Mouse (Mus musculus) heart, embryonic 12.5 days (tissue): ENCODE data around the gene Msrb3. TPM values are rescaled to one million over a fixed set of nuclear protein-coding genes. Genes with fewer than 3 reads are reported as not detected.

Experiments used
- ATAC-seq: fragments of 200-750 bp; cut with Nextera tagmentation; 2 replicates; pipeline ENCODE4 v1.8.0; 2017; ENCODE audit warnings: moderate TSS enrichment, moderate library complexity; ENCODE audit not compliant: insufficient number of reproducible peaks, low FRiP score
- H3K27ac ChIP-seq: fragments of 300-500 bp; sonication (generic); 2 replicates; pipeline ENCODE4 v1.5.1; 2016; ENCODE audit warnings: mild to moderate bottlenecking, moderate library complexity; ENCODE audit not compliant: poor library complexity, severe bottlenecking
- H3K27me3 ChIP-seq: fragments of 300-500 bp; sonication (generic); replicated peaks from 2 replicates; pipeline ENCODE4 v1.6.1; 2016; ENCODE audit warnings: mild to moderate bottlenecking, moderate library complexity
- H3K36me3 ChIP-seq: fragments of 300-500 bp; sonication (generic); 2 replicates; pipeline ENCODE4 v1.6.1; 2016; ENCODE audit warnings: mild to moderate bottlenecking, moderate library complexity
- H3K4me1 ChIP-seq: fragments of 300-500 bp; sonication (generic); replicated peaks from 2 replicates; pipeline ENCODE4 v1.6.1; 2016; ENCODE audit warnings: mild to moderate bottlenecking
- H3K4me2 ChIP-seq: fragments of 300-500 bp; sonication (generic); 2 replicates; pipeline ENCODE4 v1.6.1; 2016; ENCODE audit warnings: mild to moderate bottlenecking, moderate library complexity
- H3K4me3 ChIP-seq: fragments of 300-500 bp; sonication (generic); 2 replicates; pipeline ENCODE4 v1.5.1; 2016; ENCODE audit warnings: mild to moderate bottlenecking
- H3K9ac ChIP-seq: fragments of 300-500 bp; sonication (generic); 2 replicates; pipeline ENCODE4 v1.6.1; 2016; ENCODE audit warnings: mild to moderate bottlenecking, moderate library complexity
- H3K9me3 ChIP-seq: fragments of 300-500 bp; sonication (generic); replicated peaks from 2 replicates; pipeline ENCODE4 v1.6.1; 2016; ENCODE audit warnings: mild to moderate bottlenecking, moderate library complexity
- WGBS: fragments of 180-500 bp; shearing (Covaris S2); methylation state at CpG from one replicate; pipeline ENCODE4 v1.1.7; 2016; 5-methylcytosine and 5-hydroxymethylcytosine counted together
- polyA plus RNA-seq: library from polyadenylated mRNA; unstranded; fragments of >200 nt; fragmentation: Nextera tagmentation; extraction: Ambion mirVana; gene quantifications from 2 replicates; pipeline ENCODE4 v1.2.1, GENCODE M21; 2016

The Msrb3 gene
- polyA plus RNA-seq, result 24.1 and 25.9 TPM in 2 replicates

DNA sequence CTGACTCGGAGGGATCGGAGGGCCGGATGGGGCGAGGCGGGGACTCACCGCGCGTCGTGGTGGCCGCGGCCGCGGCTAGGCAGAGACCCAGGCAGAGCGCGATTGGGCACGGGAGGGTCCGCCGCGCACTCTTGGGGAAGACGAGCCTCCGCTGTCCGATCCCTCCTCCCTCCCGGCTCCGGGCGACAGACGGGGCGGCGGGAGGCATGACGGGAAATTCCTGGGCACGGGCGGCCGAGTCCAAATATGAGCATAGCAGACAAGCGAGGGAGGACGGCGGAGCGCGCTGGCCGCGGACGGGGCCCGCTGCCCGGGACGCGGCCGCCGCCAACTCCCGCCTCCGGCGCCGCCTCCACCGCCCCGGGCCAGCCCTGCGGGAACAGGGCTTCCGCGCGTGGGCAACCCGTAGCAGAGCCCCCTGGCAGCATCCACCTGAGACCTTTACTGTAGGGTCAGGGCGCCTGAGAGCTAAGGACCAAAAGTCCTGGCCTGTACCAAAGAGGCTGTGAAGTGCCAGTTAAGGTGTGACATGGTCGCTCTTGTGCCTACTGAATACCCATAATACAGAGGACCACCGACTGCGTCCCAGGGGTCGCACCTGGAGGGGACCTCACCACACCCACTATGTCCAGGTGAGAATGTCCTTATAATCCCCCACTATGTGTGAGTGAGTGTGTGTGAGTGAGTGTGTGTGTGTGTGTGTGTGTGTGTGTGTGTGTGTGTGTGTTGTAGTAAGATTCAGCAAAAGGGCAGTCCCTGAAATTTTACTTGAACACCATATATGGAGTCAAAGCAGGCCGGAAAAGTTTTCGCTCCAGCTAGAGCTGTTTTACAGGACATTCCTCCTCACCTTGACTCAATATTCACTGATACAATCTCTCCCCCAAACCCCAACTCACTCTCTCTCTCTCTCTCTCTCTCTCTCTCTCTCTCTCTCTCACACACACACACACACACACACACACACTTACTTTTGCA is at the start of gene Msrb3:
Msrb3 (minus strand) TSS at position 317 of the 978 bp plus-strand sequence.
- Histone ChIP-seq H3K4me3 (peak within 1 kb of the TSS; percentile 86), H3K27ac (peak within 1 kb of the TSS; percentile 93), H3K27me3 (no peaks in the 10 kb centered on the region), H3K4me1 (peaks cover 58% of the 10 kb centered on the region), H3K4me2 (peak within 1 kb of the TSS; percentile 76), H3K9ac (peak within 1 kb of the TSS; percentile 97), H3K36me3 (peaks cover 6% of the 10 kb centered on the region), H3K9me3 (no peaks in the 10 kb centered on the region)
- peak; percentile 80 for ATAC-seq
- 2% methylated on average over 52 of the region's 64 CpGs for WGBS

DNA sequence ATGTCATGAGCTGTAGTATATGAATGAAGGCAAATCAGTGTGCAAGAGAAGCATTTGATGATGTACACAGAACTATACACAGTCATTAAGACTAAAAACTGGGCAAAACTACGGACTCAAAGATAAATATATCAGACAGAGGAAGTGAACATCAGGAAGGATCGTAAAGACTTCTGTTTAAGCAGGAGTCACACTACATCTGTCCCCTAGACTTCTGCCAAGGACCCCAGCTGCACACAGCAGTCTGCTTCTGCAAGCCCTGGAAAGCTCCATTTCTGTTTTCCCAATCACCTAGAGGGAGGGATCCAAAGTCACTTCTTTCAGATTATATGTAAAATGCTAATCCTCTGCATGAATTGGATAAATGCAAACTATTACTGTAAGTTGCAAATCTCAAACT is 49.6 kb upstream of the Msrb3 start:
- Histone ChIP-seq H3K36me3 (peaks cover 9% of the 10 kb centered on the region), H3K9me3 (no peaks in the 10 kb centered on the region), H3K4me1 (peaks cover 28% of the 10 kb centered on the region), H3K27ac (no peak overlapping the region), H3K4me2 (no peak overlapping the region), H3K9ac (no peak overlapping the region), H3K4me3 (no peak overlapping the region), H3K27me3 (no peaks in the 10 kb centered on the region)
- WGBS, result 59% methylated on average over 2 of the region's 2 CpGs
- no peak for ATAC-seq

DNA sequence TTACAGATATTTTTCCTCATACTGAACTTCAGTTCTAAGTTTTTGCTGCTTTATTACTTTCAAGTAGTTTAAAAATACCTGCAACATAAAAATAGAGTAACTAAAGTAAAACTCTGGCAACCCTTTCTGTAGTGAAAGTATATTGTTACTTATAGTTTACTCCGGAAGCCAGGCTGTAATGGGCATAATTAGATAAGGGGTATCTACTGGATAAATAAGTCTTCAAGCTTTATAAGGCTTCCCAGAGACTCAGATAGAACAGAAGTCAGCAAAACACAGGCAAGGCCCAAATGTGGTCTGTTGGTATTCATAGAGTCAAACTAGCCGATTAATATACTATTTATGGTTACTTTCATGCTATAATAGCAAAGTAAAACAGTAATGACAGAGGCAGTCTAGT is 48.9 kb upstream of the Msrb3 start:
- peaks cover 24% of the 10 kb centered on the region for H3K4me1 ChIP-seq
- no peak overlapping the region for H3K27ac ChIP-seq
- H3K4me2 ChIP-seq, result no peak overlapping the region
- H3K9me3 ChIP-seq, result no peaks in the 10 kb centered on the region
- H3K36me3 ChIP-seq, result peaks cover 9% of the 10 kb centered on the region
- H3K27me3 ChIP-seq, result no peaks in the 10 kb centered on the region
- no peak overlapping the region for H3K4me3 ChIP-seq
- ATAC-seq, result no peak
- 62% methylated on average over 2 of the region's 2 CpGs for WGBS
- no peak overlapping the region for H3K9ac ChIP-seq

DNA sequence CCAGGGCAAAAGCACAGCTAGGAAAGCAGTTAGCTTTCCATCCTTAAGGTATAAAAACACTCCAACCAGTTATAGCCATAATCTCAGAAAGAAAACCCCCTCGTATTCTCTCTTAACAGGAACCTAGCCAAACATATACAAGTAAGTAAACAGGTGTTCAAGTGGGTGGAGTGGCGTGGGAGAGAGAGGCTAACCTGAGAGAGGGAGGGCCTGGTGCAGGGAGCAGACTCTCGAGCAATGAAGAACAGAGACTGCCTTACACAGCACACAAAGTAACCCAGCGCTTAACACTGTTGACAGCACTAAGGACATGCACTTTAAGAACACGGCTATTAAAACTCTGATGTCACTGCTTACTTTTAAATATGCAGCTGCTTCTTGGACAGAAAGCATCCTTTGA is 47.9 kb upstream of the Msrb3 start:
- no peak overlapping the region for H3K4me2 ChIP-seq
- H3K4me1 ChIP-seq, result peaks cover 19% of the 10 kb centered on the region
- H3K27me3 ChIP-seq, result no peaks in the 10 kb centered on the region
- peaks cover 12% of the 10 kb centered on the region for H3K36me3 ChIP-seq
- no peak overlapping the region for H3K27ac ChIP-seq
- no peaks in the 10 kb centered on the region for H3K9me3 ChIP-seq
- WGBS, result 69% methylated on average over 5 of the region's 5 CpGs
- H3K9ac ChIP-seq, result no peak overlapping the region
- ATAC-seq, result no peak
- no peak overlapping the region for H3K4me3 ChIP-seq

DNA sequence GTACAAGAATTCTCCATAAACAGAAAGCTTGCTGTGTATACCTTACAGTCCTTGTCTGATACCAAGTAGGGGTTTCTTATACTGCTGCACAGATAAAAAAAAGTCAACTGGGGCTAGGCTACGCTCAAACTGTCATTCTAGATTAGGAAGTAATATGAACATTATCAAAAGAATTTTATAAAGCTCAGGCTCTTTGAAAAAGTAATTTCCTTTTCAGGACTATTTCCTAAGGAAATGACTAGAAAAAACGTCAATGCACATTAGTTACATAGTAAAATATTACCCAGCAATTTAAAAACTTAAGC is 40.0 kb upstream of the Msrb3 start:
- H3K9me3 ChIP-seq, result no peaks in the 10 kb centered on the region
- H3K4me3 ChIP-seq, result no peak overlapping the region
- no peak overlapping the region for H3K27ac ChIP-seq
- H3K9ac ChIP-seq, result no peak overlapping the region
- no peaks in the 10 kb centered on the region for H3K27me3 ChIP-seq
- H3K36me3 ChIP-seq, result 0 out of 2 replicates have a peak, but pooled peaks cover 3% of the 10 kb centered on the region
- H3K4me2 ChIP-seq, result no peak overlapping the region
- 79% methylated on average over 2 of the region's 2 CpGs for WGBS
- H3K4me1 ChIP-seq, result 0 out of 2 replicates have a peak, but pooled peaks cover 4% of the 10 kb centered on the region
- ATAC-seq, result no peak

DNA sequence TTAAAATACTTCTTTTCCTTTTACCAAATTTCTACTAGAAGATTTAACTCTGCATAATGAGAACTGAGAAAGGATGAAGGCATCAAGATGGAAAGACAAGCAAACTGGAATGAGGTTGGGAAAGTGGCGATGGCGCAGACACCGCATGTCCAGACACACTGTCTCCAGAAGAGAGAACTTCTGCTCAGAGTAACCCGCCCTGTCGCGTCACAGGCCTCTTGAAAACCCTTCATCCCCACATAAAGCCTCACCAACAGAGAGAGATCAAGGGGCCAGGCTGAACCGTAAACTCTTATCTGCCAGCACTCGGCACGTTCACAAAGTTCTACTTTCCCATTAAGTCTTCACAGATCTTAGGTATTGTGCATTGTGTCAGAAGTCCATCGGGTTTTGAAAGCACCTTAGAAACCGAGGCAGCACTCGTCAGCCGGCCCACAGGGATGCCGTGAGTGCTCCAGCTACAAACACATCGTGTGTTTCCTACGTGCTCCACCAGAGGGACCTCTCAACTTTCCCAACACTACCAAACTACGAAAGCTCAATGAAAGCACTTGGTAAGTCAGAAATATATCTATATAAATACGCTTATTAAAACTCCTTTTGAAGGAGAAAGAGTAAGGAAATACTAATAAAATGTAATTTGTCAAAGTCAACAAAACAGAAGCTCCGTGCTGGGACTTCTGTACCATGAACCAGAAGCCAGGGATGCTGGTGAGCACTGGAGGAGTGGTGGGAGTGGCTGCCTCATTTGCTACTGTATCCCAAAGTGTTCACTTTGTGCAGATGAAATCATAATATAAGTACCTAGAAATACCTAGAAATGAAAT is 39.4 kb upstream of the Msrb3 start:
- peak overlapping the region; percentile 6; the same call in 1 of the 2 replicates for H3K4me3 ChIP-seq

DNA sequence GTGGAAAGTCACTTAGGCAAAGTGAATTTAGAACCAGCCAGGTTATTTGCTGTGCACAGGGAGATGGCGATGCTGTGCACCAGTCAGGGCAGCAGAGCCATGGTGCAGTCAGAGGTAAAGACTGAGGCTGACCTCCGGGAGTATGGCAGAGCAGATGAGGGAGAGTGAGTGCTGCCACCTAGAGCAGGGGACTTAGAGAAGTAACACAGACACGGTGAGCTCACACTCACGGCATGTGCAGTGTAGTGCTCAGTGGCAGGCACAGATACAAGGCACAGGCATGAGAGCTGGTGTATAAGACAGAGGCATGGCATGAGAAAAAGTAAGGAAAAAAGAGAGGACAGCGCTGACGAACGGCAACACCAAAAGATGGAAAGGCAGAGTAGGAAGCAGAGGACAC is 30.6 kb upstream of the Msrb3 start:
- Histone ChIP-seq H3K27me3 (no peaks in the 10 kb centered on the region), H3K36me3 (peaks cover 49% of the 10 kb centered on the region), H3K4me1 (no peaks in the 10 kb centered on the region), H3K4me2 (no peak overlapping the region), H3K9ac (no peak overlapping the region), H3K9me3 (no peaks in the 10 kb centered on the region), H3K27ac (no peak overlapping the region), H3K4me3 (no peak overlapping the region)
- ATAC-seq, result no peak
- 73% methylated on average over 7 of the region's 7 CpGs for WGBS

More for the DNA sequence above, 39.4 kb upstream of the Msrb3 start:
- Histone ChIP-seq H3K27me3 (no peaks in the 10 kb centered on the region), H3K4me2 (peak overlapping the region; percentile 50), H3K9ac (peak overlapping the region; percentile 48; the same call in 1 of the 2 replicates), H3K4me1 (0 out of 2 replicates have a peak, but pooled peaks cover 4% of the 10 kb centered on the region), H3K9me3 (no peaks in the 10 kb centered on the region), H3K27ac (no peak overlapping the region), H3K36me3 (0 out of 2 replicates have a peak, but pooled peaks cover 3% of the 10 kb centered on the region)
- 0 out of 2 replicates have a peak, but pooled peaks have one; percentile 11 for ATAC-seq
- WGBS, result 41% methylated on average over 19 of the region's 19 CpGs

DNA sequence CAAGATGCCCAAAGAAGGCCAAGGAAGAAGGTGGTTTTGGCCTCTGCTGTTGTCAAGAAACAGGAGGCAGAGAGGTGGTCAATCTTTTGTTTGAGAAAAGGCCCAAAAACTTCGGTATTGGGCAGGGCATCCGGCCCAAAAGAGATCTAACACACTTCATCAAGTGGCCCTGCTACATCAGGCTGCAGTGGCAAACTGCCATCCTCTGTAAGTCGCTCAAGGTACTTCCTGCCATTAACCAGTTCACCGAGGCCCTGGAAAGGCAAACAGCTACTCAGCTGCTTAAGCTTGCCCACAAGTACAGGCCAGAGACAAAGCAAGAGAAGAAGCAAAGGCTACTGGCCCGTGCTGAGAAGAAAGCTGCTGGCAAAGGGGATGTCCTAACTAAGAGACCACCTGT is 29.3 kb upstream of the Msrb3 start:
- Histone ChIP-seq H3K27me3 (no peaks in the 10 kb centered on the region), H3K9ac (no peak overlapping the region), H3K27ac (no peak overlapping the region), H3K4me3 (no peak overlapping the region), H3K4me2 (no peak overlapping the region), H3K36me3 (peaks cover 48% of the 10 kb centered on the region), H3K4me1 (no peaks in the 10 kb centered on the region), H3K9me3 (no peaks in the 10 kb centered on the region)
- 78% methylated on average over 5 of the region's 5 CpGs for WGBS
- ATAC-seq, result no peak

DNA sequence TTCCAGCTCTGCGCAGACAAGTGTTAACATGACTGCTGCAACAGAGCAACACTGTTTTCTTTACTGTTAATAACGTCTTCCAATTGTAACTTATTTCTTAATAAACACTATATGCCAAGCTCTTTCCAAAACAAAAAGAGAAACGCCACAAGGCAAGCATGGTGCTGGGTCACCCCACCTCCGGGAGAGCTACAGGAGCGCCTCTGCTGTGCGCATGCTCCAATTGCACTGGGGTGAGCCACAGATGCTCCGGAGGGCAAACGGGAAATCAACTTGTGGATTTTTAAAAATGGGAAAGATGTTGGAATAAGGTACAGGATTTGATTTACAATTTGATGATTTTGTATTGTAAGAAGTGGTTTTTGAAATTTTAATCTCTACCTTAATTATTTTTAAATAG is 27.3 kb upstream of the Msrb3 start:
- H3K36me3 ChIP-seq, result peaks cover 43% of the 10 kb centered on the region

DNA sequence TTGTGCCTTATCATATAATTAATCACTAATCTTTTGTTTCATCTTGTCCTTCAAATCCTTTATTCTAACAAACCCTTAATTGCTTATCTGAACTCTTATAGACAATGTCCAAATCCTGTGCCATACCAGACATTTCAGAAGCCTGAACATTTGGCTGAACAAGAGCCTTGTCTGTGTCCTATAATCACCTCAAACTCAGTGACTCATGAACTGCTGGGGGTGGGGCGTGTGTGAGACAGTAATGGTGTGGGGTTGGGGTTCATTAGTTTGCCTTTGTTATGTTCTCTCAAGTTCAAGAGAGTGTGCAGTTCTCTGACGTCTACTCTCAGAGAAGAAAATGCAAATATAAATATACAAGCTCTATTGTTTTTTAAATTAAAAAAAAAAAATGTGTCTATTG is 22.6 kb upstream of the Msrb3 start:
- H3K4me1 ChIP-seq, result peaks cover 2% of the 10 kb centered on the region; the same call in 1 of the 2 replicates
- H3K36me3 ChIP-seq, result peaks cover 25% of the 10 kb centered on the region
- no peaks in the 10 kb centered on the region for H3K27me3 ChIP-seq
- no peak overlapping the region for H3K4me3 ChIP-seq
- H3K9ac ChIP-seq, result no peak overlapping the region
- no peaks in the 10 kb centered on the region for H3K9me3 ChIP-seq
- H3K4me2 ChIP-seq, result no peak overlapping the region
- WGBS, result 66% methylated on average over 2 of the region's 2 CpGs
- ATAC-seq, result no peak
- no peak overlapping the region for H3K27ac ChIP-seq

More for the DNA sequence above, 27.3 kb upstream of the Msrb3 start:
- no peaks in the 10 kb centered on the region for H3K27me3 ChIP-seq
- 91% methylated on average over 8 of the region's 8 CpGs for WGBS
- no peak for ATAC-seq
- 0 out of 2 replicates have a peak, but pooled peaks cover 2% of the 10 kb centered on the region for H3K4me1 ChIP-seq
- H3K4me3 ChIP-seq, result no peak overlapping the region
- no peak overlapping the region for H3K9ac ChIP-seq
- H3K27ac ChIP-seq, result no peak overlapping the region
- H3K4me2 ChIP-seq, result no peak overlapping the region
- no peaks in the 10 kb centered on the region for H3K9me3 ChIP-seq

DNA sequence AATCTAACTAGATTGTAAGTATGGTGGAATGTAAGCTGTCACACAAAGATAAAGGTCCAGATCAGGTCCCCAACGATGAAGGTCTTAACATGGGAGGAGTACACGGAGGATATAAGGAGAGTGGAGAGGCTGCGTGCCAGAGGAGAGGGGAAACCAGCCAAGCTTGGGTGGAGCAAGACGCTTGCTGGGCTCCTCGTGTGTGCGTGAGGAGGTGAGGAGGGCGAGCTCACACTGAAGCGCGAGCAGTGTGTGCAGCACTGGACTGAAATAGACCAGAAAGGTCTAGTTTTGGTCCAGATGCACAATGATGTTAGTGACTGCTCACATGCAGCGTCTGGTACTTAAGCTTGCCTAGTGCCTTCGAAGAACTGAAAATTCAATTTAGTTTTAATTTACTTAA is 21.7 kb upstream of the Msrb3 start:
- H3K4me3 ChIP-seq, result no peak overlapping the region
- no peaks in the 10 kb centered on the region for H3K27me3 ChIP-seq
- no peak overlapping the region for H3K9ac ChIP-seq
- 77% methylated on average over 11 of the region's 11 CpGs for WGBS
- H3K36me3 ChIP-seq, result peaks cover 19% of the 10 kb centered on the region
- H3K27ac ChIP-seq, result no peak overlapping the region
- no peak overlapping the region for H3K4me2 ChIP-seq
- H3K4me1 ChIP-seq, result peaks cover 6% of the 10 kb centered on the region
- ATAC-seq, result no peak
- H3K9me3 ChIP-seq, result no peaks in the 10 kb centered on the region
